Mouse (Mus musculus) CD4-positive, CD25-positive, alpha-beta regulatory T cell, adult 2 months (primary cell): ENCODE results near the gene Adgrl4.

Experiments
- DNase-seq: peaks from one replicate; pipeline ENCODE4 v3.0.0-alpha.2; 2012; ENCODE audit warnings: low read depth, low spot score

Gene Adgrl4

GRCm38 (mm10) chr3:151488853-151489252, 51.2 kb downstream of the Adgrl4 start:
- DNase-seq, result no peak

- DNase-seq, result no peak
Observed at GRCm38 (mm10) chr3:151505606-151506005, 67.9 kb downstream of the Adgrl4 start.

DNA sequence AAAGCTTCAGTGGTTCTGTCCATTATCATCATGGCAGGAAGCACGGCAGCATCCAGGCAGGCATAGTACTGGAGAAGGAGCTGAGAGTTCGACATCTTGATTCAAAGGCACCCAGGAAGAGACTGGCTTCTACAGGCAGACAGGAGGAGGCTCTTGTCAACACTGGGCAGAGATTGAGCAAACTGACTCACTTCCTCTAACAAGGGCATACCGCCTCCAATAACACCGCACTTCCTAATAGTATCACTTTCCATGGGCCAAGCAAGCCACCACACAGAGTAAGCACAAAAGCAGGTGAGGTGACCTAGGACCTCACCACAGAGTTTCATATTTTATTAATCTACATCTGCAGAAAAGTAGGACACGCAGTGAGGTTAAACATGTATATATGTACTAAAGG, 73.5 kb downstream of the Adgrl4 start:
- DNase-seq, result no peak

- no peak for DNase-seq
Observed at GRCm38 (mm10) chr3:151547182-151547581, 109.5 kb downstream of the Adgrl4 start.

DNA sequence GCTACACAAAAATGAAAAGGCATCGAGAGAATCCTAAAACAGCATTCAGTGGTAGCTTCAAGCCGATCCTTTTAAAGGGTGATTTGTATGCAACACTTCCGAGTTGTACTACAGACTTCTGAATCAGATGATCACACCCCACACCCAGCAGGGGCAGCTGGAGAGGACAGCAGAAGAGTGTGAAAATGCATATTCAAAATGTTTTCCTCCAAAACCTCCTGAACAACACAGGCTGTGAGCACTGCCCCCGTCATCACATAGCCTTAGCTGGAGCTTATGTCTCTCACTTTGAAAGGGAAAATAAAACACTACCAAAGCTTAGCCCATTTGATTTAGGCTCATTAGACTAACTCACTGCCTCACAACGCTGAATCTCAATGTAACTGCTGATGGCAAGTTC, 113.3 kb downstream of the Adgrl4 start:
- DNase-seq, result no peak

- no peak for DNase-seq
Observed at GRCm38 (mm10) chr3:151556635-151557034, 118.9 kb downstream of the Adgrl4 start.

DNA sequence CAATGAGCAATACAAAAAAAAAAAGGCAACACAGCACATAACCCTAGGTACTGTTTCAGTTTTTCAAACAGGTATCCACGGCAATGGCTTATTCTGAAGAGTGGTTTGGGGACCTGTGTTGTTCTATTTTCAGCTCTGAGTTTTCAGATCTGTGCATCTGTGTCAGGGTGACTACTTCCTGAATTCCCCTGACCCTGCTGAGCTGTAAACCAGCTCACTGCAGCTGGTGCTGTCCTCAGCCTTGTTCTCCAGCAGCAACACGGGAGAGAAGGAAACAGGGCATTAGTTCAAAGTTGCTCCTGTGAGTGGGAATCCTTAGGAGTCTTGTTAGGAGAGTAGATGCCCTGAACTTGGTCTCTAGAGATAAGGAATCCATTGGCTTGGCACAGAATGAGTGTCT, 119.4 kb downstream of the Adgrl4 start:
- no peak for DNase-seq

GRCm38 (mm10) chr3:151557607-151558006, 119.9 kb downstream of the Adgrl4 start:
- DNase-seq, result no peak

DNA sequence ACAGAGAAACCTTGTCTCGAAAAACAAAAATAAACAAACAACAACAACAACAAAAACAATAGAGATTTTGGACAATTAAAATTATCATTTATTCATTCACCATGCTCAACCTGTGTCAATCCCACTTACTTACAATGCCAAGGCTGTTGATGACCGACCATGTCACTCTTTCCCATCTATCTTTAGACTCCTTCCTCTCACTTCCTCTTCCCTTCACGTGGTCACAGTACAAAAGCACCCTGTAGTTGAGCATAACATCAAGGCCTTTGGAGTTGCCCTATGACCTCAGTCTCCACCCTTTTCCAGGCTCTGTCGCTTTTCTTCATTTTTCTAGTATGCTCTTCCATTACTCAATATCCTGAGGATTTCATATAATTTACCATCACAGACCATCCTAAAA, 120.7 kb downstream of the Adgrl4 start:
- DNase-seq, result no peak

GRCm38 (mm10) chr3:151565664-151566621, 128.3 kb downstream of the Adgrl4 start:
- no peak for DNase-seq

DNA sequence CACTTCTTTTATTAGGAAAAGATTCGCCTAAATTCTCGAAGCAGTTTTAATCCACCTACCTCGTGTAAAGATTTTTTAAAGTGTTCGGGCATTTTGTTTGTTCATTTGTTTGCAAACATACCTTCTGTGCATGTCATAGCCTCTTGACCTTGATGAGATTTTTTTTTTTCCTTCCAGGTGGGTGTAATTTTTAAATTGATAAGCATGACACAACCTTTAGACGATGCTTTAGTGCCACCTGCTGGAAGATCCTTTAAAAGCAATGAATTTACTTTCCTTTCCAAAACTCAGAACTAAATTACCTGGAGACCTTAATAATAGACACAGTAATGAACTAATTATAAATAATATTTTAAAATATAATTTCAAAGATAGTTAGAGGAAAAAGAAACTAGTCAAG, 128.9 kb downstream of the Adgrl4 start:
- DNase-seq, result peak; percentile 11

- DNase-seq, result no peak
Observed at GRCm38 (mm10) chr3:151567541-151567940, 129.9 kb downstream of the Adgrl4 start.

GRCm38 (mm10) chr3:151572089-151572488, 134.4 kb downstream of the Adgrl4 start:
- no peak for DNase-seq

DNA sequence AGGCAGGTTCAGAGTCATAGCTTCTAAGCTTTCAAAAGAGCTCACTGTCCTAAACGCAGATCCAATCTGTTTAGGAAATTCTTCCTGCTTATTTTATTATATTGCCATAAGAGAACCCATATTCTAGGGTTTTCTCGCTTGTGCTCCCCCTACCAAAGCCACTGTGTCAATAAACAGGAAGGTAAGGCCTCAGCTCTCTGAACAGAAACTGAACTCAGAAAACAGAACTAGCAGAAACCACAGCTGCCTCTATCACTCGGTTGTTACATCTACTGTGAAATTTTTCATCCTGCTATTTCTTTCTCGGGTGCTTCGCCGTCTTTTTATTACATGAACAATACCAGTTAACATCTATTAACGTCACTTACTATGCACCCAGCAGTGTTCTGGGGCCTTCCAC, 137.6 kb downstream of the Adgrl4 start:
- no peak for DNase-seq

GRCm38 (mm10) chr3:151576155-151576554, 138.5 kb downstream of the Adgrl4 start:
- DNase-seq, result no peak

DNA sequence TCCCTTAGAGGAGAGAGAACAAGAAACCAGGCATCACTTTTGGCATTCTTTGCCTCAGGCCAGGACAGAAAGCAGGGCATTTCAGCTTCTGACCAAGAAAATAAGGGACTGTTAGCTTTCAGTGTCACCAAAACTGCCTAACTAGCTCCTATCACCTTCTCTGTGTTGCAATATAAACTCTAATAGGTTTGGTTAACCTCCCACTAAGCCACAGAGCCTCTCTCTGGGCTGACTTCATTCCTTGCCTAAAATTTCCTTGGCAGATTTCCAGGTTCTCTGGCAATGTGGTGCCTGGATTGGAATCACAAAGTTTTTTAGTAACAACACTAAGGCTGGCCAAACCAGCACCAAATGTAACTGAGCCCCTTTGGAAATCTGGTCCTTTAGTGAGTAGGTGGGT, 154.2 kb downstream of the Adgrl4 start:
- no peak for DNase-seq
